Mouse (Mus musculus) kidney, postnatal 36 days (tissue): ENCODE measurements around the gene Vrk2.

Experiments used
- DNase-seq, 2 experiments: peaks; one replicate each; pipeline ENCODE4 v3.0.0; 2021 to 2022; ENCODE audit warnings: mixed read lengths in 2 of 2

Vrk2 gene

GRCm38 (mm10) chr11:26537816-26538215 lies 56.0 kb downstream of the Vrk2 start:
- DNase-seq: no peak

- DNase-seq: no peak
Observed at GRCm38 (mm10) chr11:26533828-26534119, 60.0 kb downstream of the Vrk2 start.

GRCm38 (mm10) chr11:26532994-26533827 lies 60.6 kb downstream of the Vrk2 start:
- no peak for DNase-seq

- DNase-seq: peak in 1 of 2 experiments; percentile 14
Observed at GRCm38 (mm10) chr11:26526861-26527260, 66.9 kb downstream of the Vrk2 start.

- DNase-seq: no peak
Observed at GRCm38 (mm10) chr11:26518991-26519390, 74.8 kb downstream of the Vrk2 start.

GRCm38 (mm10) chr11:26516086-26516485 lies 77.7 kb downstream of the Vrk2 start:
- no peak for DNase-seq

- no peak for DNase-seq
Observed at GRCm38 (mm10) chr11:26513683-26514082, 80.1 kb downstream of the Vrk2 start.

- no peak for DNase-seq
Observed at GRCm38 (mm10) chr11:26495951-26496350, 97.8 kb downstream of the Vrk2 start.

- peak; percentile 52 to 54 for DNase-seq
Observed at GRCm38 (mm10) chr11:26489761-26490466, 103.9 kb downstream of the Vrk2 start.

GRCm38 (mm10) chr11:26481691-26482242 lies 112.0 kb downstream of the Vrk2 start:
- DNase-seq: no peak

GRCm38 (mm10) chr11:26477037-26477739 lies 116.6 kb downstream of the Vrk2 start:
- no peak for DNase-seq

GRCm38 (mm10) chr11:26454081-26454480 lies 139.7 kb downstream of the Vrk2 start:
- DNase-seq: no peak

GRCm38 (mm10) chr11:26452693-26453092 lies 141.1 kb downstream of the Vrk2 start:
- DNase-seq: no peak

GRCm38 (mm10) chr11:26451228-26451627 lies 142.6 kb downstream of the Vrk2 start:
- no peak for DNase-seq

- no peak for DNase-seq
Observed at GRCm38 (mm10) chr11:26450636-26451035, 143.2 kb downstream of the Vrk2 start.

GRCm38 (mm10) chr11:26449789-26450188 lies 144.0 kb downstream of the Vrk2 start:
- no peak for DNase-seq

GRCm38 (mm10) chr11:26444374-26444773 lies 149.4 kb downstream of the Vrk2 start:
- DNase-seq: peak in 1 of 2 experiments; percentile 4

GRCm38 (mm10) chr11:26441121-26441520 lies 152.7 kb downstream of the Vrk2 start:
- no peak for DNase-seq

GRCm38 (mm10) chr11:26437818-26438217 lies 156.0 kb downstream of the Vrk2 start:
- no peak for DNase-seq

- DNase-seq: no peak
Observed at GRCm38 (mm10) chr11:26434229-26434628, 159.6 kb downstream of the Vrk2 start.

- no peak for DNase-seq
Observed at GRCm38 (mm10) chr11:26421472-26421871, 172.3 kb downstream of the Vrk2 start.
